Mouse (Mus musculus) brain, embryonic 14.5 days (tissue): ENCODE data around the gene Bmpr1a. TPM values are rescaled to one million over a fixed set of nuclear protein-coding genes. Genes with fewer than 3 reads are reported as not detected.

Experiments
- DNase-seq: peaks from one replicate; pipeline ENCODE4 v3.0.0-alpha.2; 2011; ENCODE audit warnings: low read depth
- CTCF ChIP-seq: fragments of 200-500 bp; IDR thresholded peaks from 2 replicates; pipeline ENCODE4 v1.5.1; 2012; ENCODE audit warnings: inconsistent platforms, mild to moderate bottlenecking, moderate library complexity, borderline replicate concordance; ENCODE audit not compliant: insufficient read depth, insufficient read length; ENCODE audit errors: extremely low read depth
- POLR2A ChIP-seq: fragments of 200-500 bp; IDR thresholded peaks from 2 replicates; pipeline ENCODE4 v1.6.1; 2012; ENCODE audit warnings: mild to moderate bottlenecking, inconsistent platforms, borderline replicate concordance; ENCODE audit not compliant: poor library complexity, insufficient read depth, insufficient read length, severe bottlenecking; ENCODE audit errors: extremely low read depth
- polyA plus RNA-seq: library from polyadenylated mRNA; depleted of rRNA; stranded (reverse); fragments of >200 nt; gene quantifications from 2 replicates; pipeline ENCODE4 v1.2.3, GENCODE M21; 2012; rRNA removed

Gene Bmpr1a
- polyA plus RNA-seq, 1 experiment: 23.9 TPM

DNA sequence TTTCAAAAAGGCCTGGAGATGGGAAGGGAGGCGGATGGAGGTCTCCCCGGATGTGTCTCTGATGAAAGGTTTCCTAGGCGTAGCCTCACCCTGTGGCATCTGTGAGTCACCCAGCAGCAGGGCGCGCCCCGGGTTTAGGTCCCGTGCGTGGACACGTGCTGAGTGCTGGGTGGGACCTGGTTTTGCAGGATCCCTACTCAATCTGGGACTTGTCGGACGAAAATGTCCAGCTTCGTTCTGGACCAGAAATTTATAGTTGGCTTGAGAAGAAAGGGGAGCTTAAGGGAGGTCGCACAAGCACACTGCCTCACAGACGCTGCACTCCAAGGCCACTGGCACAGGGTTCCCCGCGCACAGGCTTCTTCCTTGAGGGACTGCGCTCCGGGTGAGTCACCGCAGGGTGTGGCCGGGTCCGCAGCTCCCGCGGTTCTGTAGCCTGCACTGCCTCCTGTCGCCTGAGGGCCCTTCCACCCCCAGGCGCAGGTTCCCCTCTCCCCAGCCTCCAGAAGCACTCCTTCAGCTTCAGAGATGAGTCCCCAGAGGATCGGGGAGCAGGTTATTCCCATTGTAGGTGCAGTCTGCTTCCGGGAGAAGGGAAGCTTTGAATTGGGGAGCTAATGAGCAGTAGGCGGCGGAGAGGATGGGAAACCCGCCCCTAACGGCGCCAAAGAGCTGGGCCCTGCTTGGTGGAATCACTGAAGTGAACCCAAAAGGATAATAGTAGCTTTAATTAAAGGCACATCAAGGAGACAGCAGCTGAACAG is 139.5 kb downstream of the Bmpr1a start:
- TF ChIP-seq POLR2A: no peak
- TF ChIP-seq CTCF: peak; percentile 12; the same call in 1 of the 2 replicates
- peak; percentile 79 for DNase-seq

DNA sequence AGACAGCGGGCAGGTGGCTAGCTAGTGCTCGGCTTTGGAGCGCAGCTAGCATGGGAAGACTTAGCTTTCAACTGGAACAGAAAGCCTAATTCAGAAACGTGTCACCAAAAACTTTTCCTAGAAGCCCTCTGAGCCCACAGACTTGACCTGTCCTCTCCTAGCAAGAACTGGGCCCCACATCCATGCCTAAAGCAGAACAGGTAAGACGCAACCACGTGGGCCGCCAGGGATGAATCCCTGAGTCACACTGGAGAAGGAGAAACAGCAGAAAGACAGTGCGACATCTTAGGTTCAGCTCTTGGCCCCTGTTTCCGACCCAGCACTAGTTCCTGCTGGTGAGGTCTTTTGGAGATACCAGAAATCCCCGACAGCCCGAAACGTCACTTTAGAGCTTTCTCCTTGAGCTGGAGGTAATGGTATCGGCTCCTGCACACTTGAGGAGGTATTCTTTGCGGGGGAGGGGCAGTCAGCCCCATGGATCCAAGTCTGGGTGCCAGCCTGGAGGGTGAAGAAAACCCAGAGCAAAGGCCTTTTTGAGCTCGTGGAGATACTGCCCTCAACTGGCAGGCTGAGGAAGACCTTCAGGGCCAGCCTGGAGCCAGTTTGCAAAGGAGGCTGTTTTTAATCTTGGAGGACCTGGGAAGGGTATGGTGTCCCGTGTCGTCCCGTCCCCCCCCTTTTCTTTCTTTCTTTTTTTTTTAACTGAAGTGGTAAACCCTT is 140.3 kb downstream of the Bmpr1a start:
- TF ChIP-seq POLR2A: no peak
- peak; percentile 79 for TF ChIP-seq CTCF
- peak; percentile 81 for DNase-seq

DNA sequence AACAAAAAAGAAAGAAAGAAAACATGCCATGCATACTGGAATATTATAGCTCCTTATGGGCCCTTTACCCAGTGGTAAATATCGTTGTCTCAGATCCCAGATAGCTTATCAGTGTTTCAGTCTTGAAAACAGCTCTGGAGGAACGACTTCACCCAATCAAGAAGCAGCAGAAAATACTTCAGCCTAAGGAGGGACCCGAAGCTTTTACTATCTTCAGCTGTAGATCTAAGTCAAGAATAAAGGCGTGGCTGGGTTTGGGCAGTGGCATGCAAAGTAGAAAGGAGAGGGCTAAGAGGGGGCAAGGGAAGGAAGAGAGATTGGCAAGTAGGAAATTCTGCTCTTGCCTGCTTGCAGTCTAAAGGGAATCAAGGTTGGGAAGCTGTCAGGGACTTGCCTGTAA is 141.0 kb downstream of the Bmpr1a start:
- TF ChIP-seq CTCF (no peak), POLR2A (no peak)
- DNase-seq: no peak

Other genes starting within 250 kb of the Bmpr1a start
- gene Shld2, start 192.8 kb downstream of the Bmpr1a start, polyA plus RNA-seq: 4.0 and 4.2 TPM in 2 replicates
- 78.7 and 99.3 TPM in 2 replicates for gene Glud1, start 192.6 kb downstream of the Bmpr1a start, polyA plus RNA-seq
- 0.85 TPM in 1 of 2 replicates, not detected in the other for gene Fam25c, start 147.9 kb downstream of the Bmpr1a start, polyA plus RNA-seq
- gene Sncg, start 128.6 kb downstream of the Bmpr1a start, polyA plus RNA-seq: 36.7 and 103 TPM in 2 replicates
- 2.5 and 4.5 TPM in 2 replicates for gene Mmrn2, start 127.9 kb downstream of the Bmpr1a start, polyA plus RNA-seq
- not detected in 2 replicates for gene 9230112D13Rik, start 19.5 kb upstream of the Bmpr1a start, polyA plus RNA-seq
- gene Ldb3, start 85.3 kb upstream of the Bmpr1a start, polyA plus RNA-seq: 0.83 and 0.92 TPM in 2 replicates
- gene Opn4, start 96.8 kb upstream of the Bmpr1a start, polyA plus RNA-seq: not detected in 2 replicates
- gene Wapl, start 170.6 kb upstream of the Bmpr1a start, polyA plus RNA-seq: 14.6 and 19.9 TPM in 2 replicates